Mouse (Mus musculus) limb, embryonic 13.5 days (tissue): ENCODE measurements around the gene Pappa. TPM values are rescaled to one million over a fixed set of nuclear protein-coding genes. Genes with fewer than 3 reads are reported as not detected.

Source experiments
- ATAC-seq: fragments of 200-750 bp; cut with Nextera tagmentation; 2 replicates; pipeline ENCODE4 v1.8.0; 2017; ENCODE audit warnings: low read depth, moderate number of reproducible peaks, moderate TSS enrichment; ENCODE audit not compliant: low FRiP score
- H3K27ac ChIP-seq: fragments of 300-500 bp; sonication (generic); 2 replicates; pipeline ENCODE4 v1.5.1; 2015; ENCODE audit warnings: inconsistent platforms, mild to moderate bottlenecking, moderate library complexity
- H3K27me3 ChIP-seq: fragments of 300-500 bp; sonication (generic); 2 replicates; pipeline ENCODE4 v1.6.1; 2015; ENCODE audit warnings: mild to moderate bottlenecking, inconsistent platforms
- H3K36me3 ChIP-seq: fragments of 300-500 bp; sonication (generic); 2 replicates; pipeline ENCODE4 v1.6.1; 2015; ENCODE audit warnings: inconsistent platforms, mild to moderate bottlenecking, moderate library complexity
- H3K4me1 ChIP-seq: fragments of 300-500 bp; sonication (generic); 2 replicates; pipeline ENCODE4 v1.6.1; 2015; ENCODE audit warnings: inconsistent platforms
- H3K4me2 ChIP-seq: fragments of 300-500 bp; sonication (generic); replicated peaks from 2 replicates; pipeline ENCODE4 v1.6.1; 2015; ENCODE audit warnings: inconsistent platforms, mild to moderate bottlenecking, moderate library complexity
- H3K4me3 ChIP-seq: fragments of 300-500 bp; sonication (generic); 2 replicates; pipeline ENCODE4 v1.5.1; 2015; ENCODE audit warnings: moderate library complexity, mild to moderate bottlenecking, inconsistent platforms
- H3K9ac ChIP-seq: fragments of 300-500 bp; sonication (generic); 2 replicates; pipeline ENCODE4 v1.6.1; 2015; ENCODE audit warnings: mild to moderate bottlenecking, inconsistent platforms
- H3K9me3 ChIP-seq: fragments of 300-500 bp; sonication (generic); 2 replicates; pipeline ENCODE4 v1.6.1; 2016; ENCODE audit warnings: inconsistent platforms
- WGBS: fragments of 180-500 bp; shearing (Covaris S2); methylation state at CpG from one replicate; pipeline ENCODE4 v1.1.7; 2015; 5-methylcytosine and 5-hydroxymethylcytosine counted together
- polyA plus RNA-seq: library from polyadenylated mRNA; unstranded; fragments of >200 nt; fragmentation: Nextera tagmentation; extraction: Ambion mirVana; gene quantifications from 2 replicates; pipeline ENCODE4 v1.2.1, GENCODE M21; 2015

The Pappa gene
- polyA plus RNA-seq, 1 experiment from 2014 or later: 2.4 TPM

- 47% methylated on average over 3 of the region's 3 CpGs for WGBS
- no peaks in the 10 kb centered on the region for H3K9me3 ChIP-seq
- H3K27me3 ChIP-seq: peaks cover 16% of the 10 kb centered on the region
- H3K4me3 ChIP-seq: no peak overlapping the region
- no peak overlapping the region for H3K4me2 ChIP-seq
- H3K4me1 ChIP-seq: peaks cover 8% of the 10 kb centered on the region
- no peak for ATAC-seq
- no peak overlapping the region for H3K9ac ChIP-seq
- no peak overlapping the region for H3K27ac ChIP-seq
- H3K36me3 ChIP-seq: no peaks in the 10 kb centered on the region
Observed at GRCm38 (mm10) chr4:65132657-65133056, 8.7 kb downstream of the Pappa start.

DNA sequence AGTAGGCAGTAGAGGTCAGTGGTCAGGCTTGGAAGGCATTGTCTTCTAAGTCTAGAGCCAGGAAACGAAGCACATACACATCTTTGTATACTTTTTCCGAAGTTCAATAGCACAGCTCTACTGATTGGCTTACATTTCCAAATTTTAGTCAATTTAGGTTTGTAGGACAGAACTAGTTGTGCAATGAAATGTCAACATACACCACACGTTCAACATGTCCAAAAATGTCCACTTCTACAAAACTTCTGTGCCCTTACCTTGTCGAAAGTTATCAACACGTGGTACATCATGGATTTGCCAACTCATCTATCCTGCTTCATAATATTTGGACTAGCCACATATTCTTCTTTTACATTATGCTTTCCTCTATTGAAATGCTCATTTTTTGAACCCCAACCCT lies 10.4 kb downstream of the Pappa start:
- Histone ChIP-seq H3K27ac (no peak overlapping the region), H3K9me3 (no peaks in the 10 kb centered on the region), H3K4me2 (no peak overlapping the region), H3K27me3 (peaks cover 5% of the 10 kb centered on the region), H3K9ac (no peak overlapping the region), H3K4me1 (peaks cover 7% of the 10 kb centered on the region; the same call in 1 of the 2 replicates), H3K36me3 (no peaks in the 10 kb centered on the region), H3K4me3 (no peak overlapping the region)
- no peak for ATAC-seq
- 87% methylated on average over 5 of the region's 5 CpGs for WGBS

DNA sequence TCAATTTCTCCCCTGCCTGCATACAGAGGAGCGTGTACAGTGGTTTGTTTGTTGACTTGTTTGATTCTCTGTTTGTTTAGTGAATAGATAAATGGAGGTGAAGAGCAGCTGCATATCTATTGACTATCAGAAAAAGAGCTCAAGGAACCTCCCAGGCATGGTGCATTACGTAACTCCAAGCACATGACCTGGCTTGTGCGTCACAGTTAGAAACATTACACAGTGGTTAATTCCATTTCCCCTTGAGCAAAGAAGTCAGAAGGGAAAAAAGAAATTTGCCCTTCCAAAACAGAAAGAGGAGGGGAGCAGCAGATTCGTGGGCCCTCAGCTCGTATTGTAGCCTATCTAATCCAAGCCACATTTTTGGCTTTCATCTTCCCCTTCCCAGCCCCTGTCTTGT lies 11.1 kb downstream of the Pappa start:
- no peak overlapping the region for H3K9ac ChIP-seq
- 55% methylated on average over 5 of the region's 5 CpGs for WGBS
- no peaks in the 10 kb centered on the region for H3K9me3 ChIP-seq
- H3K4me1 ChIP-seq: peaks cover 7% of the 10 kb centered on the region; the same call in 1 of the 2 replicates
- no peak overlapping the region for H3K4me3 ChIP-seq
- no peaks in the 10 kb centered on the region; the same call in 1 of the 2 replicates for H3K27me3 ChIP-seq
- no peaks in the 10 kb centered on the region for H3K36me3 ChIP-seq
- ATAC-seq: no peak
- H3K4me2 ChIP-seq: no peak overlapping the region
- no peak overlapping the region for H3K27ac ChIP-seq

- WGBS: 83% methylated on average over 3 of the region's 3 CpGs
- H3K27ac ChIP-seq: no peak overlapping the region
- H3K9me3 ChIP-seq: no peaks in the 10 kb centered on the region
- H3K4me1 ChIP-seq: peaks cover 7% of the 10 kb centered on the region; the same call in 1 of the 2 replicates
- H3K4me3 ChIP-seq: no peak overlapping the region
- H3K36me3 ChIP-seq: no peaks in the 10 kb centered on the region
- ATAC-seq: no peak
- no peaks in the 10 kb centered on the region for H3K27me3 ChIP-seq
- H3K4me2 ChIP-seq: no peak overlapping the region
- H3K9ac ChIP-seq: no peak overlapping the region
Observed at GRCm38 (mm10) chr4:65136541-65136940, 12.6 kb downstream of the Pappa start.

DNA sequence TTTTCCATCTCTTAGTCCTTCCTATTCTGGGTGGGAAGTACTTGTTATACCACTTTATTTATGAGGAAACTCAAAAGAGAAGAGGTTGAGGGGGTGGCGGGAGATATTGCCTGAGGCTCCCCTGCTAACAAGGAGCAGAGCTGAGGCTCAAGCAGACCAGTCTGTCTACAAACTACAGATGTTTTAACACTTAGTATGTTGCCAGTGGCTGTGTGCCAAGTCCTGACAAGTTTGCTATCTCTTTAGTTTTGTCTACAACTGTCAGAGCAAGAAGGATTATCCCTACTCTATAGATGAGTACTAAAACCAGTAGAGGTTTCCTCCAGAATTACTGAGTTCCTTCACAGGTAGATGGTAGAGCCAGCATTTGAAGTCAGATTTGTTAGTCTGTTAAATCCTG lies 23.0 kb downstream of the Pappa start:
- ATAC-seq: no peak
- no peak overlapping the region for H3K4me2 ChIP-seq
- WGBS: 29% methylated on average over 1 of the region's 1 CpGs
- no peak overlapping the region for H3K4me3 ChIP-seq
- no peak overlapping the region for H3K27ac ChIP-seq
- no peak overlapping the region for H3K9ac ChIP-seq
- no peaks in the 10 kb centered on the region for H3K9me3 ChIP-seq
- H3K27me3 ChIP-seq: no peaks in the 10 kb centered on the region
- no peaks in the 10 kb centered on the region for H3K36me3 ChIP-seq
- no peaks in the 10 kb centered on the region for H3K4me1 ChIP-seq

DNA sequence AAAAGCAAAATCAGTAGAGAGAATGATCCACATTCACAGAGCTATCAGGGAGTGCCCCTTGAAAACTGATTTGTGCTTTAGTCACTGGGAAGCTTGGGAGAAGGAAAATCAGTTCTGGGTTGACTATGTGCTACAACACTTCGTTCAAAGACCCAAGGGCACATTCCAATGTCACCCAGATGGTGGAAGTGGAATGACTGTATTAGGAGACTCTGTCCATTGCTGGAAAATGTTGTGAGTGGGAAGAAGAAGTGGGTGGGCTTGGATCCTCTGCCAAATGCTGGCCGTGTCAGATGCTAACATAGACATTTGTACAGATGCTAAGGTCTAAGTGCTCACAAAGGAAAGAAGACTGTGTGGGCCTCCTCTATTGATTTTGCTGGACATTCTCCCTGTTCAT lies 29.6 kb downstream of the Pappa start:
- no peak overlapping the region for H3K4me2 ChIP-seq
- 81% methylated on average over 2 of the region's 2 CpGs for WGBS
- H3K9ac ChIP-seq: no peak overlapping the region
- H3K36me3 ChIP-seq: peaks cover 8% of the 10 kb centered on the region; the same call in 1 of the 2 replicates
- no peaks in the 10 kb centered on the region for H3K4me1 ChIP-seq
- no peaks in the 10 kb centered on the region for H3K9me3 ChIP-seq
- H3K27me3 ChIP-seq: no peaks in the 10 kb centered on the region
- H3K4me3 ChIP-seq: no peak overlapping the region
- H3K27ac ChIP-seq: no peak overlapping the region
- ATAC-seq: no peak

GRCm38 (mm10) chr4:65156231-65156630 lies 32.3 kb downstream of the Pappa start:
- H3K4me2 ChIP-seq: no peak overlapping the region
- ATAC-seq: no peak

DNA sequence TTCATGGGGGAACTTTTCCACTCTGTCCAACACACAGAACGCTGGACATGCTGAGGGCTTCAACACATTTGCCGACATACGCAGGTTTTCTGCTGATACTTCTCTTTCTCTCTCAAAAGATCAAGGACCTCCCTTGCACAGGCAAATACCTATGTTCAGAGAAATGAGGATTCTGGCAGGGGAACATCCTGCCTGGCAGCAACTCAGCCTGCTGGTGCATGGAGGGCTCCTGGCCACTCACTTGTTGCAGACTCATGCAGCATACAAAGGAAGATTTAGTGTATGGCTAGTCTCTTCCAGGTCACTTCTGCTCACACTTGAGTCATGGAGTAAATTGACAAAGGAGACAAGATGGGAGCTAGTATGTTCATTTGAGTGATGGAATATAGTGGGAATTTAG lies 34.7 kb downstream of the Pappa start:
- H3K9me3 ChIP-seq: no peaks in the 10 kb centered on the region
- peaks cover 1% of the 10 kb centered on the region for H3K4me1 ChIP-seq
- H3K36me3 ChIP-seq: peaks cover 8% of the 10 kb centered on the region; the same call in 1 of the 2 replicates
- H3K27ac ChIP-seq: no peak overlapping the region
- no peak overlapping the region for H3K9ac ChIP-seq
- H3K4me3 ChIP-seq: no peak overlapping the region
- no peak for ATAC-seq
- H3K4me2 ChIP-seq: no peak overlapping the region
- H3K27me3 ChIP-seq: no peaks in the 10 kb centered on the region
- 88% methylated on average over 3 of the region's 3 CpGs for WGBS

More at GRCm38 (mm10) chr4:65156231-65156630, 32.3 kb downstream of the Pappa start:
- no peak overlapping the region for H3K9ac ChIP-seq
- no peak overlapping the region for H3K27ac ChIP-seq
- no peaks in the 10 kb centered on the region for H3K27me3 ChIP-seq
- WGBS: 93% methylated on average over 10 of the region's 10 CpGs
- H3K4me1 ChIP-seq: no peaks in the 10 kb centered on the region
- no peak overlapping the region for H3K4me3 ChIP-seq
- H3K36me3 ChIP-seq: peaks cover 8% of the 10 kb centered on the region; the same call in 1 of the 2 replicates
- no peaks in the 10 kb centered on the region for H3K9me3 ChIP-seq

DNA sequence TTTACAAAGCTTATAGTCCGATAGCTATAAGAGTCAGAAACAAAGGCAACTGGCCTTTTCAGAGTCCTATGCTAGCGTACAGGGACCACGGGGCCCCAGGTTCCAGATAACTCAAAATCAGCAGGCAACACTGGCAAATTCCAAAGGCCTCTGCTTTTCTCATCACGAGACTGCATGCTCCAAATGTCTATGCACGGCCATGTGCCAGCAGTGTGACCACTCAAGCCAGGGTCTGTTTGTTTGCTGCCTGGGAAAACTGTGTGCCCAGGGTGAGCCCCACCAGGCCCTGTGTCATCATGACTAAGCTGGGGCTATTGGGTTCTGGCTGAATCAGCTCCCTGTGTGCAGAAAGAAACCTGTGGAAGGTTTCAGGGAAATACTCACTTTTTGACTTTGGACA lies 35.5 kb downstream of the Pappa start:
- H3K4me1 ChIP-seq: peaks cover 9% of the 10 kb centered on the region
- H3K9ac ChIP-seq: no peak overlapping the region
- H3K9me3 ChIP-seq: no peaks in the 10 kb centered on the region
- no peak for ATAC-seq
- H3K27ac ChIP-seq: no peak overlapping the region
- 61% methylated on average over 5 of the region's 5 CpGs for WGBS
- no peak overlapping the region for H3K4me2 ChIP-seq
- no peak overlapping the region for H3K4me3 ChIP-seq
- H3K27me3 ChIP-seq: no peaks in the 10 kb centered on the region
- H3K36me3 ChIP-seq: peaks cover 8% of the 10 kb centered on the region; the same call in 1 of the 2 replicates

GRCm38 (mm10) chr4:65163698-65164097 lies 39.7 kb downstream of the Pappa start:
- 58% methylated on average over 3 of the region's 3 CpGs for WGBS

DNA sequence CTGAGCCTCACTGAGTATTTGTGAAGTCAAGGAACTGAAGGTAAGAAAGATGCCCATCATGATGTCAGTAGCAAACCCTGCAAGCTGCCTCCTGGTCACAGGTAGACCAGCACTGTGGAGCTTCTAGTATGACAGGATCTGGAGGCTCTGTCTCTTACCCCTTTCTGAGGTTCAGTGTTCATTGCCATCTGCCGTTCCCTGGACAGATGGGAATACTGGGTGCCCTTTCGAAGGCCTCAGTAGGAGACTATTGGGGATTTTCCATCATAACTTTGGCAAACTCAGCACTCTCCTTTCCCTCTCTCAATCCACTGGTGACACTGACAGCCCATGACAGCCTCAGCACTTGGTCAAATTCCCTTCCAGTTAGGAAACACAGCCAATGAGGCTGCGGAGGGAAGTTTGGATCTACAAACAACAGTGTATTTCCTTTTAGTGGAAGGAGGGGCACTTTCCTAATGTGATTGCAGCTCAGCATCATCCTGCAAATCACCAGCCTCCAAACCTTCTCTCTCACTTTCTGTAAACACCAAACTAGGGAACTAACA lies 42.4 kb downstream of the Pappa start:
- 75% methylated on average over 3 of the region's 3 CpGs for WGBS
- no peak overlapping the region for H3K4me3 ChIP-seq
- no peak for ATAC-seq
- no peak overlapping the region for H3K4me2 ChIP-seq
- no peaks in the 10 kb centered on the region for H3K27me3 ChIP-seq
- no peak overlapping the region for H3K27ac ChIP-seq
- H3K9ac ChIP-seq: no peak overlapping the region
- no peaks in the 10 kb centered on the region for H3K36me3 ChIP-seq
- no peaks in the 10 kb centered on the region for H3K9me3 ChIP-seq
- H3K4me1 ChIP-seq: peaks cover 20% of the 10 kb centered on the region

More at GRCm38 (mm10) chr4:65163698-65164097, 39.7 kb downstream of the Pappa start:
- ATAC-seq: no peak
- no peak overlapping the region for H3K27ac ChIP-seq
- no peak overlapping the region for H3K4me2 ChIP-seq
- no peak overlapping the region for H3K4me3 ChIP-seq
- no peak overlapping the region for H3K9ac ChIP-seq
- H3K9me3 ChIP-seq: no peaks in the 10 kb centered on the region
- H3K36me3 ChIP-seq: no peaks in the 10 kb centered on the region
- no peaks in the 10 kb centered on the region for H3K27me3 ChIP-seq
- H3K4me1 ChIP-seq: peaks cover 20% of the 10 kb centered on the region

GRCm38 (mm10) chr4:65174505-65174904 lies 50.5 kb downstream of the Pappa start:
- WGBS: 89% methylated on average over 3 of the region's 3 CpGs
- H3K4me3 ChIP-seq: no peak overlapping the region
- H3K4me2 ChIP-seq: no peak overlapping the region
- peaks cover 9% of the 10 kb centered on the region for H3K4me1 ChIP-seq
- H3K27ac ChIP-seq: no peak overlapping the region
- H3K9ac ChIP-seq: no peak overlapping the region
- ATAC-seq: no peak
- H3K36me3 ChIP-seq: no peaks in the 10 kb centered on the region
- no peaks in the 10 kb centered on the region for H3K27me3 ChIP-seq
- no peaks in the 10 kb centered on the region for H3K9me3 ChIP-seq

- Histone ChIP-seq H3K27ac (0 out of 2 replicates have a peak overlapping the region, but pooled peaks have one; percentile 40), H3K36me3 (0 out of 2 replicates have a peak, but pooled peaks cover 3% of the 10 kb centered on the region), H3K9ac (no peak overlapping the region), H3K4me2 (no peak overlapping the region), H3K27me3 (no peaks in the 10 kb centered on the region), H3K4me3 (no peak overlapping the region), H3K4me1 (peaks cover 9% of the 10 kb centered on the region), H3K9me3 (no peaks in the 10 kb centered on the region)
- 0 out of 2 replicates have a peak, but pooled peaks have one; percentile 28 for ATAC-seq
- 26% methylated on average over 1 of the region's 1 CpGs for WGBS
Observed at GRCm38 (mm10) chr4:65178146-65178545, 54.2 kb downstream of the Pappa start.
